Mouse (Mus musculus): Measurements from ENCODE around the gene Acox1. TPM values are rescaled to one million over a fixed set of nuclear protein-coding genes. Genes with fewer than 3 reads are reported as not detected.

The Acox1 gene
- polyA plus RNA-seq, 1 experiment from 2014 or later = 36.1 TPM

GRCm38 (mm10) chr11:116142211-116142991 is 56.4 kb downstream of the Acox1 start:
- Histone ChIP-seq H3K4me2 (no peak overlapping the region), H3K9me3 (replicated peaks) (no peaks in the 10 kb centered on the region), H3K27me3 (replicated peaks) (no peaks in the 10 kb centered on the region), H3K27ac (ENCODE audit: poor library complexity, severe bottlenecking) (no peak overlapping the region), H3K9ac (no peak overlapping the region), H3K4me3 (no peak overlapping the region), H3K4me1 (replicated peaks) (peaks cover 10% of the 10 kb centered on the region; the same call in 1 of the 2 replicates), H3K36me3 (peaks cover 59% of the 10 kb centered on the region)
- WGBS = 67% methylated on average over 10 of the region's 10 CpGs
- peak; percentile 79 for ATAC-seq (ENCODE audit: insufficient number of reproducible peaks, low FRiP score)

- peak within 1 kb of the TSS; percentile 81 for H3K4me3 ChIP-seq
- H3K27me3 ChIP-seq (replicated peaks) = no peaks in the 10 kb centered on the region
- peaks cover 10% of the 10 kb centered on the region; the same call in 1 of the 2 replicates for H3K4me1 ChIP-seq (replicated peaks)
- WGBS = under 1% methylated on average over 59 of the region's 60 CpGs
- peak within 1 kb of the TSS; percentile 77 for H3K4me2 ChIP-seq
- H3K9ac ChIP-seq = peak within 1 kb of the TSS; percentile 88
- H3K9me3 ChIP-seq (replicated peaks) = no peaks in the 10 kb centered on the region
- peak; percentile 93 for ATAC-seq (ENCODE audit: insufficient number of reproducible peaks, low FRiP score)
- H3K36me3 ChIP-seq = peaks cover 49% of the 10 kb centered on the region
- H3K27ac ChIP-seq (ENCODE audit: poor library complexity, severe bottlenecking) = peak within 1 kb of the TSS; percentile 65
Measured at GRCm38 (mm10) chr11:116138468-116139138, 60.2 kb downstream of the Acox1 start, which contains the start of gene Mrpl38. Gene Mrpl38 (minus strand): TSS chr11:116138868.

DNA sequence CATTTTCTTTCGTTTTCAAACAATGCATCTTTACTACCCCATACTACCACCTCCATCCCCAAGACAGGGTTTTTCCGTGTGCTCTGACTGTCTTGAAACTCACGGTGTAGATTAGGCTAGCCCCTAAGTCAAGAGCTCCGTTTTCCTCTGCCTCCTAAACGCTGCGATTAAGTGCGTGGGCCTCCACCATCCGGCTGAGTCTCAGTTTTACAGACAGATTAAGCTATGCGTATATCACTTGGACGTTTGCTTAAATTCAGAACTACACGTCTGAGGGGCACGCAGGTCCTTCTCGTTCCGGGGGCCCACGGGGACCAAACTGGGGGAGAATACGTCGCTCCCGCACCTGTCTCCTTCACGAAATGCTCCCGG is 60.8 kb downstream of the Acox1 start:
- ATAC-seq (ENCODE audit: insufficient number of reproducible peaks, low FRiP score) = no peak
- Histone ChIP-seq H3K27me3 (replicated peaks) (no peaks in the 10 kb centered on the region), H3K27ac (ENCODE audit: poor library complexity, severe bottlenecking) (peak overlapping the region; percentile 65), H3K4me3 (peak overlapping the region; percentile 81), H3K9ac (peak overlapping the region; percentile 88), H3K36me3 (peaks cover 46% of the 10 kb centered on the region), H3K4me1 (replicated peaks) (peaks cover 10% of the 10 kb centered on the region; the same call in 1 of the 2 replicates), H3K9me3 (replicated peaks) (no peaks in the 10 kb centered on the region), H3K4me2 (peak overlapping the region; percentile 77)
- under 1% methylated on average over 20 of the region's 20 CpGs for WGBS

GRCm38 (mm10) chr11:116134171-116134570 is 64.7 kb downstream of the Acox1 start:
- 84% methylated on average over 10 of the region's 10 CpGs for WGBS

DNA sequence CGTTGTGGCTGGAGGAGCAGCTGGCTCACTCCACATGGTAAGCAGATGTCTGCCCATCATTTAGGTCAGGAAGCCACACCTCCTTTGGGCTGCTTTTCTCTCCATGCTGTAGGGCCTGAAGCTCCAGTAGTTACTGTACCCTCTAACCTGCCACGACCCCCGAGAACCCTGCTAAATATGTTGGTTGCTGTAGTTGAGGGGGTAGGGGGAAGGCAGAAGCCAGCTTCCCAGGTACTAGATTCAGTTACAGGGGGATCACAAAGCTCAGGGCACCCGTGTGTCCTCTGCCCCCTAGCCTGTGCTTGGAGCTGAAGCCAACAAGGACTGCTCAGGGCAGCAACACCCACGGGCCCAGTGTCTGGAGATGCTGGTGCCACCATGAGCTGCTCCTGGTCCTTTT is 65.3 kb downstream of the Acox1 start:
- no peak overlapping the region for H3K27ac ChIP-seq (ENCODE audit: poor library complexity, severe bottlenecking)
- no peak overlapping the region for H3K4me3 ChIP-seq
- no peak overlapping the region for H3K4me2 ChIP-seq
- peaks cover 26% of the 10 kb centered on the region for H3K4me1 ChIP-seq (replicated peaks)
- H3K36me3 ChIP-seq = peaks cover 44% of the 10 kb centered on the region
- H3K9me3 ChIP-seq (replicated peaks) = no peaks in the 10 kb centered on the region
- ATAC-seq (ENCODE audit: insufficient number of reproducible peaks, low FRiP score) = no peak
- H3K9ac ChIP-seq = no peak overlapping the region
- no peaks in the 10 kb centered on the region for H3K27me3 ChIP-seq (replicated peaks)
- 76% methylated on average over 5 of the region's 5 CpGs for WGBS

More at GRCm38 (mm10) chr11:116134171-116134570, 64.7 kb downstream of the Acox1 start:
- Histone ChIP-seq H3K27me3 (replicated peaks) (no peaks in the 10 kb centered on the region), H3K9me3 (replicated peaks) (no peaks in the 10 kb centered on the region), H3K27ac (ENCODE audit: poor library complexity, severe bottlenecking) (no peak overlapping the region), H3K4me2 (no peak overlapping the region), H3K4me3 (no peak overlapping the region), H3K36me3 (peaks cover 44% of the 10 kb centered on the region), H3K9ac (no peak overlapping the region), H3K4me1 (replicated peaks) (peaks cover 26% of the 10 kb centered on the region)
- no peak for ATAC-seq (ENCODE audit: insufficient number of reproducible peaks, low FRiP score)

- no peak overlapping the region for H3K27ac ChIP-seq (ENCODE audit: poor library complexity, severe bottlenecking)
- H3K4me2 ChIP-seq = no peak overlapping the region
- H3K9me3 ChIP-seq (replicated peaks) = no peaks in the 10 kb centered on the region
- peaks cover 27% of the 10 kb centered on the region for H3K4me1 ChIP-seq (replicated peaks)
- H3K36me3 ChIP-seq = peaks cover 44% of the 10 kb centered on the region
- no peak overlapping the region for H3K9ac ChIP-seq
- ATAC-seq (ENCODE audit: insufficient number of reproducible peaks, low FRiP score) = no peak
- no peak overlapping the region for H3K4me3 ChIP-seq
- 83% methylated on average over 16 of the region's 16 CpGs for WGBS
- no peaks in the 10 kb centered on the region for H3K27me3 ChIP-seq (replicated peaks)
Measured at GRCm38 (mm10) chr11:116132366-116133333, 66.2 kb downstream of the Acox1 start.

GRCm38 (mm10) chr11:116131349-116132170 is 67.3 kb downstream of the Acox1 start:
- no peaks in the 10 kb centered on the region for H3K27me3 ChIP-seq (replicated peaks)
- H3K4me2 ChIP-seq = peak overlapping the region; percentile 69
- 82% methylated on average over 15 of the region's 15 CpGs for WGBS
- H3K4me1 ChIP-seq (replicated peaks) = peaks cover 35% of the 10 kb centered on the region
- peak overlapping the region; percentile 86 for H3K9ac ChIP-seq
- H3K27ac ChIP-seq (ENCODE audit: poor library complexity, severe bottlenecking) = peak overlapping the region; percentile 92
- no peak for ATAC-seq (ENCODE audit: insufficient number of reproducible peaks, low FRiP score)
- H3K4me3 ChIP-seq = peak overlapping the region; percentile 66
- peaks cover 49% of the 10 kb centered on the region for H3K36me3 ChIP-seq
- H3K9me3 ChIP-seq (replicated peaks) = no peaks in the 10 kb centered on the region

DNA sequence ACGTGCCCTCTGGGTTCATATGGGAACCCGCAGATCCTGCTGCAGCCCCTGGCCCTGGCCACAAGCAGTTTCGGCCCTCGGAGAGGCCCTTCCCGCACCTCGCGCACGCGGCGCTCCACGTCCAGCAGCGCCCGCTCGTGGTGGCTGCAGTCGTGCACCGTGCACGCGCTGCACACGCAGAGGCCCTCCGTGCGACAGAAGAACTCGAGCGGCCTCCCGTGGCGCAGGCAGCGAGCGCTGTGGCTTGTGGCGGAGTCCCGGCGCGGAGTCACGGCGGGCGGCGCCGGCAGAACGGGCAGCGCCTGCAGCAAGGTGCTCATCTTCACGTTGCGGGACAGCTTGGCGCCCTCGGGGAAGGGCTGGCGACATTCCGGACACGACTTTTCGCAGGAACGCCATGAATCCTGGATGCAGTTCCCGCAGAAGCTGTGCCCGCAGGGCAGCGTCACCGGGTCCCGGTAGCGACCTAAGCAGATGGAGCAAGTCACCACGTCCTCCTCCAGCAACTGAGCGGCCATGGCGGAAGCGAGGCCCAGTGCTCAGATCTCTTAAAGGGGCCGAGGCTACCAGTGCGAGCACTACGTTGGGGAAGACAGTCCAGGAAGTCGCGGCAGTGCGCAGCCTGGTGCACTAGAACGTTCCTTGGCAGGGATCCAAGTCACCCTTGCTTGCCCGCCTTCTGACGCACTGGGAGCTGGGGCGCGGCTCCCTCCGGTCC is 68.2 kb downstream of the Acox1 start, which contains the start of gene Trim65:
Trim65 (minus strand) TSS at position 641 of the 718 bp plus-strand sequence.
- peaks cover under 1% of the 10 kb centered on the region; the same call in 1 of the 2 replicates for H3K9me3 ChIP-seq (replicated peaks)
- peak within 1 kb of the TSS; percentile 86 for H3K9ac ChIP-seq
- peak; percentile 86 for ATAC-seq (ENCODE audit: insufficient number of reproducible peaks, low FRiP score)
- H3K27ac ChIP-seq (ENCODE audit: poor library complexity, severe bottlenecking) = peak within 1 kb of the TSS; percentile 92
- H3K4me2 ChIP-seq = peak within 1 kb of the TSS; percentile 69
- H3K4me3 ChIP-seq = peak within 1 kb of the TSS; percentile 66
- peaks cover 49% of the 10 kb centered on the region for H3K36me3 ChIP-seq
- WGBS = under 1% methylated on average over 69 of the region's 69 CpGs
- no peaks in the 10 kb centered on the region for H3K27me3 ChIP-seq (replicated peaks)
- H3K4me1 ChIP-seq (replicated peaks) = peaks cover 35% of the 10 kb centered on the region

DNA sequence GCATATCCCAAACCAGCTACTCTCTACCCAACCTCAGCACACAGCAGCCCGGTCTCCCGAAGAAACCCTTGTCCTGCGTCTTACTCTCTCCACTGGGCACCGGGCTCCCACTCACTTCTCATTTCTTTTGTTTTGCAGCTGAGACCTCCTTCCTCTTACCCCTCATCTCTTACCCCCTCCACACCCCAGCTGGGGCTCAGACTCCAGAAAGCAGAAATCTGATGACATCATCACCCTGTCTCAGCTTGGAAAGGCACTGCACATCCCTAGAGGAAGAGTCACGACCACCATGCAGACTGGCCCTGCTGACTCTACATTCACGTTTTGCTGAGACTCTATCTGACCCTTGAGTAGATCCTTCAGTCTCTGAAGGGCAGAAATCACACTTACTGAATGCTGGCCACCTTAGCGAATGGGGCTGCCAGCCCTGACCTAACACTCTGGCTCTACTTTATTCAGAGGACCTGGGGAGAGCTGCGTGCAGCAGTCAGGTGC is 68.8 kb downstream of the Acox1 start:
- ATAC-seq (ENCODE audit: insufficient number of reproducible peaks, low FRiP score) = peak; percentile 24; the same call in 1 of the 2 replicates
- H3K27me3 ChIP-seq (replicated peaks) = no peaks in the 10 kb centered on the region
- peak overlapping the region; percentile 86 for H3K9ac ChIP-seq
- peaks cover 35% of the 10 kb centered on the region for H3K4me1 ChIP-seq (replicated peaks)
- peak overlapping the region; percentile 69 for H3K4me2 ChIP-seq
- H3K9me3 ChIP-seq (replicated peaks) = peaks cover 4% of the 10 kb centered on the region; the same call in 1 of the 2 replicates
- peaks cover 50% of the 10 kb centered on the region for H3K36me3 ChIP-seq
- 44% methylated on average over 8 of the region's 8 CpGs for WGBS
- H3K4me3 ChIP-seq = peak overlapping the region; percentile 66
- H3K27ac ChIP-seq (ENCODE audit: poor library complexity, severe bottlenecking) = peak overlapping the region; percentile 92
